Mouse (Mus musculus) small intestine, adult 2 months (tissue): ENCODE results near the gene Sumf1. TPM values are rescaled to one million over a fixed set of nuclear protein-coding genes. Genes with fewer than 3 reads are reported as not detected.

Experiments
- H3K27ac ChIP-seq: fragments of 200-500 bp; 2 replicates; pipeline ENCODE4 v1.5.1; 2012; ENCODE audit warnings: low read depth, low read length, control low read depth, inconsistent platforms; ENCODE audit not compliant: insufficient read depth
- H3K27me3 ChIP-seq: fragments of 200-500 bp; 2 replicates; pipeline ENCODE4 v1.6.1; 2012; ENCODE audit warnings: mild to moderate bottlenecking, moderate library complexity, low read length, inconsistent platforms; ENCODE audit not compliant: control insufficient read depth, insufficient read depth
- H3K36me3 ChIP-seq: fragments of 200-500 bp; 2 replicates; pipeline ENCODE4 v1.6.1; 2012; ENCODE audit warnings: mild to moderate bottlenecking, low read length, control low read depth, inconsistent platforms; ENCODE audit not compliant: control insufficient read depth, insufficient read depth
- H3K4me1 ChIP-seq: fragments of 200-500 bp; 2 replicates; pipeline ENCODE4 v1.6.1; 2012; ENCODE audit warnings: low read length, inconsistent platforms, mixed read lengths; ENCODE audit not compliant: control insufficient read depth, insufficient read depth, insufficient read length
- H3K4me3 ChIP-seq: fragments of 200-500 bp; 2 replicates; pipeline ENCODE4 v1.5.1; 2012; ENCODE audit warnings: low read depth, mild to moderate bottlenecking, control low read depth, inconsistent platforms, low read length, moderate library complexity
- CTCF ChIP-seq: fragments of 200-500 bp; IDR thresholded peaks from 2 replicates; pipeline ENCODE4 v1.5.1; 2012; ENCODE audit warnings: low read depth, mild to moderate bottlenecking, control low read depth, inconsistent platforms, low read length, moderate library complexity, mixed read lengths; ENCODE audit not compliant: insufficient replicate concordance, insufficient read length; ENCODE audit errors: extremely low read depth
- POLR2A ChIP-seq: fragments of 200-500 bp; IDR thresholded peaks from 2 replicates; pipeline ENCODE4 v1.6.1; 2012; ENCODE audit warnings: low read depth, mild to moderate bottlenecking, control low read depth, inconsistent platforms, low read length, moderate library complexity
- WGBS: fragments of 180-500 bp; shearing (Covaris S2); methylation state at CpG from one replicate; pipeline ENCODE4 v1.1.7; 2018; 5-methylcytosine and 5-hydroxymethylcytosine counted together
- polyA plus RNA-seq: library from polyadenylated mRNA; depleted of rRNA; stranded (reverse); fragments of >200 nt; gene quantifications from 2 replicates; pipeline ENCODE4 v1.2.3, GENCODE M21; 2012; rRNA removed

Sumf1 gene
- polyA plus RNA-seq, 1 experiment, result 36.2 TPM

DNA sequence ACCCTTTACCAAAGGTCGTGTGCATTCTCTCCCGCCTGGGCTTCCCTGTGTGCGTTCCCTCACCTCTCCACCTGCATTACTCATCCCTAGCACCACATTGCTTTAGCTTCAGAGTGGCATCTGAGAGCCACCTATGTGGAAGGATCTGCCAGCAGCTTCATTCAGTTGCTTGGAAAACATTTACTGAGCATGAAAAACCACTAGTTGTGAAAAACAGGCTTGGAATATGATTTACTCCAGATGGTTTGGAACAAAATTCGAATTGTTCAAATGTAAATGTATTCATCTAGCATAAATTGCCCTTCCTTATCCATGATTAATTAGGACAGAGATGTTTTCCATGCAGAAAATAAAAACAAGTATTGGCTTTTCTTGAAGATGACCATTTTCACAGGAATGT, 128.0 kb downstream of the Sumf1 start:
- Histone ChIP-seq H3K27ac (no peak overlapping the region), H3K27me3 (no peaks in the 10 kb centered on the region), H3K4me1 (no peaks in the 10 kb centered on the region), H3K36me3 (no peaks in the 10 kb centered on the region), H3K4me3 (no peak overlapping the region)
- TF ChIP-seq CTCF, result no peak
- no peak for TF ChIP-seq POLR2A
- WGBS, result 50% methylated on average over 4 of the region's 4 CpGs

Other genes starting within 250 kb of the Sumf1 start
- gene Setmar, start 120.5 kb downstream of the Sumf1 start, polyA plus RNA-seq, result 0.66 and 0.98 TPM in 2 replicates
- 4.4 and 4.7 TPM in 2 replicates for gene Itpr1, start 27.5 kb upstream of the Sumf1 start, polyA plus RNA-seq